Mouse (Mus musculus) central nervous system, embryonic 11.5 days (tissue): ENCODE measurements around the gene Pmp22. TPM values are rescaled to one million over a fixed set of nuclear protein-coding genes. Genes with fewer than 3 reads are reported as not detected.

ENCODE experiments used
- polyA plus RNA-seq: library from polyadenylated mRNA; depleted of rRNA; stranded (reverse); fragments of >200 nt; gene quantifications from 2 replicates; pipeline ENCODE4 v1.2.3, GENCODE M21; 2012; rRNA removed

Gene Pmp22
- polyA plus RNA-seq, result 10.5 and 23.5 TPM in 2 replicates

GRCm38 (mm10) chr11:63128784-63129183 is at the start of gene Pmp22:
TSS of gene Pmp22 (plus strand) at chr11:63128982.

Other genes with a start within 250 kb of the Pmp22 start
- 20.5 and 30.8 TPM in 2 replicates for gene Tvp23b, start 249.5 kb upstream of the Pmp22 start, polyA plus RNA-seq
- gene Cdrt4, start 177.8 kb upstream of the Pmp22 start, polyA plus RNA-seq, result 0.30 and 0.34 TPM in 2 replicates
- 0.04 TPM in 1 of 2 replicates, not detected in the other for gene Tekt3, start 67.3 kb upstream of the Pmp22 start, polyA plus RNA-seq